Mouse (Mus musculus) small intestine, adult 2 months (tissue): Measurements from ENCODE around the gene Negr1.

Source experiments
- CTCF ChIP-seq: fragments of 200-500 bp; IDR thresholded peaks from 2 replicates; pipeline ENCODE4 v1.5.1; 2012; ENCODE audit warnings: low read depth, mild to moderate bottlenecking, control low read depth, inconsistent platforms, low read length, moderate library complexity, mixed read lengths; ENCODE audit not compliant: insufficient replicate concordance, insufficient read length; ENCODE audit errors: extremely low read depth
- POLR2A ChIP-seq: fragments of 200-500 bp; IDR thresholded peaks from 2 replicates; pipeline ENCODE4 v1.6.1; 2012; ENCODE audit warnings: low read depth, mild to moderate bottlenecking, control low read depth, inconsistent platforms, low read length, moderate library complexity

DNA sequence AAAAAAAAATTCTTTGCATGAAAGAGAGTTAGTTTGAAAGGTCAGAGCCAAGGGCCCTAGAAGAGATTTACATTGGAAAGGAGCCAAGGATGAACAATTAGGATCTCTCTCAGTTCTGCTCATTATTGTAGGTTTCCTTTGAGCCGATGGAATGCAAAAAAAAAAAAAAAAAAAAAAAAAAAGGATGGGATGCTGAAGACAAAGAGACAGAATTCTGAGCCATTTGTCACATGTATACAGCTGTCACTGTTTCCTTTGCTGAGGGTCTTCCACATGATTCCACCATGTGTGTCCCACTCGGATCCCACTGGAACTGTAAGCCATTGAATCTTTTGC is 309.3 kb downstream of the Negr1 start:
- TF ChIP-seq CTCF (no peak), POLR2A (no peak)
